Mouse (Mus musculus): ENCODE data around the gene Syndig1l. TPM values are rescaled to one million over a fixed set of nuclear protein-coding genes. Genes with fewer than 3 reads are reported as not detected.

The Syndig1l gene
- polyA plus RNA-seq, 1 experiment, result 16.3 TPM

DNA sequence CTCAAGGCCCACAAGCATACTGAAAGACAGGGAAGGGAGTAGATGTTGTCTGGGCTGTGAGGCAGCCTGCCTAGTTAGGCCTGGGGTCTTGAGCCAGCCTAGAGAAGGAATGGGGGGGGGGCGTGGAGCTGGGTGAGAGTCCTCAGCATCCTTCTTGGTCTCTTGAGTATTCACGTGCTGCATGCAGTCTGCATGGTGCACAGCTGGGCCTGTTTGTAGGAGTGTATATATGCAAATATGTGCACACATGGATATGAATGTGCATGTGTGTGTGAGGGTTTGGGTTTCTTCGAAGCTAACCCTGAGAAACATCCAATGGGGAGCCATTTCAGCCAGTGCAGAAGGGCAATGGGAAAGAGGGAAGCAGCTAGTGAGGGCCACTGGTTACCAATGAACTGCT is 22.6 kb downstream of the Syndig1l start:
- DNase-seq (ENCODE audit: extremely low spot score in 1 of 2, low spot score in 1 of 2), result no peak

DNA sequence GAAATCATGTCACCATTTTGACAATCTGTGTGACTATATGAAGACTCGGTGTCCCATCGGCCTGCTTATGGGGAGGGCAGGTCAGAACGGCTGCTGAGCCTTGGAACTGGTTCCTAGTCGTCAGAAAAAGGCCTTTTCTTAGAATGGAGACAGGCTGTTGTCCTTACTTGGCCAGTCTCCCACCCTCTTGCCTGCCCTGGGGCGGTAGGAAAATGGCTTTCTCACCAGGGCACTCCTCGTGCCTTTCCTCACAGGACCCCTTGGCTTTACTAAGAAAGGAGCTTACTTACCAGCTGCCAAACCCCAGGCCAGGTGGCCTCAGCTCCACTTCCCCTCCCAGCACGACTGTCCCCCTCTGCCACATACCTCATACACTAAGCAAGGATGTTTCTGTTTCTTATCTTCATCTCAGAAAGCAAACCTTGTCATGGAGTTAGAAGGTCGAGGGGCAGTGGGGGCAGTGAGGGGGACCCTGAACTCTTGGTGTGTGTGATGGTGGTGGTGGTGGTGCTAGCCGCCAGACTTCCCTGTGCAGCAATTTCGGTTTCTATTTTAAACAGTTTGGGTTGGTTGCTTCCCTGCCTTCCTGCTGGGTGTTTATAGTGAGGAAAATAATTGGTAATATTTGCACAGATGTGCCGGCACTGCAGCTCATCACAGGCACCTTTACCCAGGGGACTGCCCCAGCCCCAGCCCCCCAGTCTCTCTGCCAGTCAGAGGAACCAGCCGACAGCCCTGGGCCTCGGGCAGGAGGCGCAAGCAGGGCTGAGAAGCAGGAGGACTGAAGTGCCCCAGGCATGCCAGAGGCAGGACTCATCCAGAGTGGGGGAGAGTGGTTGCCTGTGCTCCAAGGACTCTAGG is 23.7 kb downstream of the Syndig1l start:
- DNase-seq (ENCODE audit: extremely low spot score in 1 of 2, low spot score in 1 of 2), result no peak

DNA sequence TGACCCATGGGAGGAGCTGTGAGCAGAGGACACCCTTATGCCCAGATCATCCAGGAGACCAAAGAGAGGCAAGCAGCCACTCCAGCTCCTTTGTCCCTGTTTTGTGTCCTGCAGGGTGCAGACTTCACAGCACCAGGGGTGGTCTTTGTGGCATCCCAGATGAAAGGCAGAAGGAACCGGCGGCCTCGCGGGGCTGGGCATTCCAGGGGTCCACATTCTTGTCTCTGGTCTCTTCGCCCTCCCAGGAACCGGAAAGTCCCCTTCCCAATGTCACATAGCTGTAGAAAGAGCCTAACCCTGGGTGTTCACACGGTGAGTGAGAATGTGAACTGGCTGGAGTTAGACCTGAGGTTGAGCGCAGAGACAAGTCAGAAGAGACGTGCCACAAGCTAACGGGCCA is 27.0 kb downstream of the Syndig1l start:
- DNase-seq (ENCODE audit: extremely low spot score in 1 of 2, low spot score in 1 of 2), result no peak

DNA sequence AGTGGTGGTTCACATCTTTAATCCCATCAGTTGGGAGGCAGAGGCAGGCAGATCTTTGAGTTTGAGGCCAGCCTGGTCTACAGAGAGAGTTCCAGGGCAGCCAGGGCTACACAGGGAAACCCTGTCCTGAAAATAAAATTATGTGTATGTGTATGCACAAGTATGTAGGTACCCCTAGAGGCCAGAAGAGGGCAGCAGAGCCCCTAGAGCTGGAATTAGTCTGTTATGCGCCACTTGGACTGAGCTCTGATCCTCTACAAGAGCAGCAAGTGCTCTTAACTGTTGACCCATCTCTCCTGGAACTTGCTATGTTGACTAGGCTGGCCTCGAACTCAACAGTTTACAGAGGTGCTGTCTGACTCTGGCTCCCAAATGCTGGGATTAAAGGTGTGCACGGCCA is 28.1 kb downstream of the Syndig1l start:
- DNase-seq (ENCODE audit: extremely low spot score in 1 of 2, low spot score in 1 of 2), result no peak

DNA sequence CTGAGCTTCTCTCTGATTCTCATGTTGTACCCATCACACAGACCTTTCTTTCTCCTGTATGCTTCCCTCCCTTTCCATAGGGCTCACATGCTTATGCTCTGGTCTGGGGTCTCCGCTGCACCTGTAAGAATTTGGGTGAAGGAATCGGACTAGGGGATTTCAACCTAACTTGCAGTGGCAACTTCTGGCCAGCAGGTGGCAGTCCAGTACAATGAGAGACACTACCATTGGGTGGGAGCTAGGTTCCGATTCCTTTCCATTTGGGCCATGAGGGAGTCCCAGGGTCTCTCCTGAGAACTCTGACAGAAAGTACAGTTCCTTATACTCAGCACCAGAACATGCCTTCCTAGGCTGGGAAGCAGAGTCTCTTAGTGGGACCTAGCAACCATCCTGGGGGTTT is 44.7 kb downstream of the Syndig1l start:
- DNase-seq (ENCODE audit: extremely low spot score in 1 of 2, low spot score in 1 of 2), result peak in 1 of 2 experiments; percentile 82

DNA sequence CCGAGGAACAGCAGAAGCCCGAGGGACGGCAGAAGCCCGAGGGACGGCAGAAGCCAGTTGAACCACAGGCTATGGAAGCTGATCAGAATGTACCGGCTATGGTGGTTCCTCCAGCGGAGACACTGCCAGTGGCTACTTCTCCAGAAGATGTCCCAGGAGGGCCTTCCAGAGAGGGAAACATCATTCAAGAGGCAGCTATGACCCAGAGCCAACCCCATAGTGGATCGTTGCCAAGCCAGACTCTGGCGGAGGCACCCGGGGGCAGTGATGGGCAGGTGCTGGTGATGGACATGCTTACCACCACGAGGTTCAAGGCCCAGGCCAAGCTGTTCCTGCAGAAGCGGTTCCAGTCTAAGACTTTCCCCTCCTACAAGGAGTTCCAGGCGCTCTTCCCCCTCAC is 48.4 kb downstream of the Syndig1l start:
- no peak for DNase-seq (ENCODE audit: extremely low spot score in 1 of 2, low spot score in 1 of 2)

DNA sequence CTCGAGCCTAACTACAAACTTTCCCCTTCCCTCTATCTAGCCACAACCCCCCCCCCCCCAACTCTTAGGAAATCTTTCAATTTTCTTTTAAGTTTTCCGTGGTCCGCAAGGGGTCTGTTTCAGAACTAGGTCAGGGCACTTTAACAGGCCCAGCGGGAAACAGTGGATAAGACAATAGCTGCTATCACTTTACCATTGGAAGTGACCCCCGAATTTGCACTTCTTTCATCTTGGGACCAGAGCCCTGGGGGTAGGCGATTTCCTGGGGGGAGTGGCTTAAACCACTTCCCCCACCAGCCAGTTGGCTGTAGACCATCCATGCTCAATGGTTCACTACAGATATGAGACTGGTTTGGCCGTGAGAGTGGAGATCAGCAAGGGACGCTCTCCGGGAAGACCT is 58.0 kb downstream of the Syndig1l start, which contains the start of gene Vrtn:
Gene Vrtn (plus strand): TSS at position 366 of the 400 bp plus-strand sequence.
- no peak for DNase-seq (ENCODE audit: extremely low spot score in 1 of 2, low spot score in 1 of 2)

DNA sequence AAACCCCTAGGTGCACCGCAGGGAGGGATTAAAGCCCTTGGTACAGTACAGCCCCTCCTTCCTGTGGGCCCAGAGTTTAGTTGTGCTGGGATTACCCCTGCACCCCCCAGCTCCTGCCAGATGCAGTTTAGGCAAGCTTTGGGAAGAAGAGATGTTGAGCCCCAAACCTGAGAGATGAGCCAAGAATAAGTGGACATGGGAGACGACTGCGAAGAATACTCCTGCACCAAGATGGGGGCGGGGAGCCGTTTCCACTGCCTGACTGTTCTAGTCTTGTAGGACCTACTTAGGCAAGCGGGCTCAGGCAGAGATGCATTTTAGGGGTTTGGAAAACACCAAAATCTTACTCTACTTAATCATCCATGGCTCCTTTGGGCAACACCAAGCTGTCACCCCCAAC is 58.4 kb downstream of the Syndig1l start:
- no peak for DNase-seq (ENCODE audit: extremely low spot score in 1 of 2, low spot score in 1 of 2)

DNA sequence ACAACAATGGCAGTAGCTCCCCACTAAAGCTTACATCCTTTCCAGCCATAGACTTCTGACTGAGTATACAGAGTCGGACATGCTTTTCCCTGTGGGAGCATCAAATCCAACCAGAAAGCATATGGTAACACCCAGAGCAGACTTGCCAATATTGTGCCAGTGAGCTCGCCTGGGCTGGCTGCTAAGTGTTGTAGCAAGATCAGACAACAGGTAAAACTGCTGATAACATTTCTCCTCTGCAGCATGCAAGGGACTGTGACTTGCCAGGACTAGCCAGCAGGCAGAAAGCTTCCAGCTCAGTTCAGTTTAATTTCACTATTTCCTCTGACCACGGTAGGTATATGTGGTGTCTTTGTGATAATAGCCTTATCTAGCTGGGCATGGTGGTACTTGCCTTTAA is 66.8 kb downstream of the Syndig1l start:
- DNase-seq (ENCODE audit: extremely low spot score in 1 of 2, low spot score in 1 of 2), result no peak

Other genes with a start within 250 kb of the Syndig1l start
- 49.0 and 56.4 TPM in 2 replicates for gene Aldh6a1, start 247.8 kb downstream of the Syndig1l start, polyA plus RNA-seq (2012; rRNA removed)
- 37.1 and 40.9 TPM in 2 replicates for gene Lin52, start 247.4 kb downstream of the Syndig1l start, polyA plus RNA-seq (2012; rRNA removed)
- gene Vsx2, start 129.1 kb downstream of the Syndig1l start, polyA plus RNA-seq (2012; rRNA removed), result 0.27 and 0.28 TPM in 2 replicates
- gene Abcd4, start 81.4 kb downstream of the Syndig1l start, polyA plus RNA-seq (2012; rRNA removed), result 26.5 and 28.5 TPM in 2 replicates
- gene Vrtn, start 57.8 kb downstream of the Syndig1l start, polyA plus RNA-seq (2012; rRNA removed), result 0.04 TPM in 1 of 2 replicates, not detected in the other
- gene Npc2, start 74.3 kb upstream of the Syndig1l start, polyA plus RNA-seq (2012; rRNA removed), result 40.0 and 45.9 TPM in 2 replicates
- gene Isca2, start 74.4 kb upstream of the Syndig1l start, polyA plus RNA-seq (2012; rRNA removed), result 87.2 and 90.7 TPM in 2 replicates
- 2.3 and 3.8 TPM in 2 replicates for gene Ltbp2, start 177.7 kb upstream of the Syndig1l start, polyA plus RNA-seq (2012; rRNA removed)